ENCODE assay signal across 8 mouse cellular contexts in genomic region chr10:18055009-18055695, GRCm38 (mm10). TPM values are rescaled to one million over a fixed set of nuclear protein-coding genes. Genes with fewer than 3 reads are reported as not detected.
DNase-seq lines count a peak whose midpoint lies in the region; ATAC-seq lines count a peak whose summit lies in the region.

No protein-coding gene starts in this region.

- 2% methylated on average over 60 of the region's 61 CpGs for WGBS in intestine, embryonic 14.5 days

- H3K27ac ChIP-seq in intestine, embryonic 14.5 days (ENCODE audit: low read depth): peak overlapping the region; percentile 86

- H3K27me3 ChIP-seq in intestine, embryonic 14.5 days (replicated peaks; ENCODE audit: control insufficient read depth, insufficient read depth, low read length): no peaks in the 10 kb centered on the region

- peak overlapping the region; percentile 93 for H3K9ac ChIP-seq in intestine, embryonic 14.5 days (ENCODE audit: low read length)

- H3K9me3 ChIP-seq in intestine, embryonic 14.5 days (ENCODE audit: control insufficient read depth, low read length): no peaks in the 10 kb centered on the region

- H3K4me2 ChIP-seq in intestine, embryonic 14.5 days (ENCODE audit: low read length): peak overlapping the region; percentile 83

- H3K4me3 ChIP-seq in intestine, embryonic 14.5 days (ENCODE audit: low read depth, low read length): peak overlapping the region; percentile 93

- no peaks in the 10 kb centered on the region for H3K36me3 ChIP-seq in intestine, embryonic 14.5 days (ENCODE audit: control insufficient read depth, insufficient read depth, low read length)

- intact Hi-C loops in left cerebral cortex, postnatal 10 days (cut with DNase I): loop anchor here (1.0 to 10.0 kb wide), 3 partner anchors 42 to 320 kb away; no protein-coding TSS in a partner anchor

- peak; percentile 97 for ATAC-seq in intestine, embryonic 14.5 days (replicated peaks; ENCODE audit: low FRiP score, low TSS enrichment, low read depth)
- ATAC-seq in megakaryocyte-erythroid progenitor cell, adult 5-6 weeks (replicated peaks; ENCODE audit: low FRiP score, low TSS enrichment, poor library complexity, severe bottlenecking): peak; percentile 92

- peak; percentile 83 to 86 for DNase-seq in adrenal gland, adult 18-20 months (ENCODE audit: low spot score in 2 of 2)
- DNase-seq in embryo, embryonic 10.5 days (ENCODE audit: low spot score): peak; percentile 91
- peak; percentile 83 for DNase-seq in gastrocnemius, postnatal 25 days
- DNase-seq in intestine, embryonic 14.5 days (ENCODE audit: low spot score): peak; percentile 88
- DNase-seq in left cerebral cortex, postnatal 10 days (ENCODE audit: extremely low spot score in 1 of 2, low spot score in 2 of 2): peak; percentile 54 to 91
- peak; percentile 81 for DNase-seq in right cerebral cortex, postnatal 14 days
- peak; percentile 81 for DNase-seq in urinary bladder, postnatal 25 days (ENCODE audit: low spot score)

- peaks cover 14% of the 10 kb centered on the region for H3K4me1 ChIP-seq in intestine, embryonic 14.5 days (replicated peaks; ENCODE audit: control insufficient read depth, insufficient read depth, low read length)

RNA-seq across cellular contexts. Expression of gene Reps1, which starts 0.5 kb away (rescaled TPM):
- 10 to 100 TPM; 26.8 to 30.3 TPM for total RNA-seq in adrenal gland, adult 18-20 months (2021)
- 10 to 100 TPM; 19.7 to 23.8 TPM for total RNA-seq in gastrocnemius, postnatal 25 days (2021)
- 18.3 and 19.8 TPM in 2 replicates for polyA plus RNA-seq in intestine, embryonic 14.5 days (2014; fragmentation: Nextera tagmentation; extraction: Ambion mirVana)
- 10 to 100 TPM; 53.7 to 54.9 TPM for total RNA-seq in left cerebral cortex, postnatal 10 days (2021)
- total RNA-seq in megakaryocyte-erythroid progenitor cell, adult 5-6 weeks (2014; fragmentation: Nextera tagmentation): 44.4 and 55.8 TPM in 2 replicates
- 23.0 and 25.5 TPM in 2 replicates for total RNA-seq in megakaryocyte-erythroid progenitor cell, adult 5-6 weeks (2017)

RNA-seq across cellular contexts. Expression of gene Abracl, which starts 32.1 kb away (rescaled TPM):
- total RNA-seq in adrenal gland, adult 18-20 months (2021): 10 to 100 TPM; 18.6 to 21.4 TPM
- total RNA-seq in gastrocnemius, postnatal 25 days (2021): 1 to 10 TPM; 6.3 to 7.8 TPM
- polyA plus RNA-seq in intestine, embryonic 14.5 days (2014; fragmentation: Nextera tagmentation; extraction: Ambion mirVana): 158 and 172 TPM in 2 replicates
- 10 to 100 TPM; 17.4 to 21.3 TPM for total RNA-seq in left cerebral cortex, postnatal 10 days (2021)
- total RNA-seq in megakaryocyte-erythroid progenitor cell, adult 5-6 weeks (2014; fragmentation: Nextera tagmentation): 83.6 and 104 TPM in 2 replicates
- 129 and 168 TPM in 2 replicates for total RNA-seq in megakaryocyte-erythroid progenitor cell, adult 5-6 weeks (2017)

Comparison
In these comparisons a context has a peak if more than half of its experiments do, and no peak if none do; other contexts are left out.
1. Peak in every context shown above with its lines: DNase-seq, ATAC-seq, H3K4me3 ChIP-seq and H3K27ac ChIP-seq.